Mouse (Mus musculus): ENCODE results near the gene Snn. TPM values are rescaled to one million over a fixed set of nuclear protein-coding genes. Genes with fewer than 3 reads are reported as not detected.

Gene Snn
- polyA plus RNA-seq, 1 experiment from 2014 or later, result 20.4 TPM

GRCm38 (mm10) chr16:11124110-11124509 lies 63.4 kb downstream of the Snn start:
- H3K4me1 ChIP-seq (ENCODE audit: control insufficient read depth, insufficient read depth, low read length), result no peaks in the 10 kb centered on the region
- no peak overlapping the region for H3K4me3 ChIP-seq (ENCODE audit: low read length)
- no peak overlapping the region for H3K9ac ChIP-seq (ENCODE audit: low read depth, low read length)
- H3K4me2 ChIP-seq (ENCODE audit: low read depth, low read length), result no peak overlapping the region
- peaks cover 9% of the 10 kb centered on the region for H3K36me3 ChIP-seq (ENCODE audit: control insufficient read depth, insufficient read depth, low read length)
- WGBS, result 90% methylated on average over 1 of the region's 1 CpGs
- no peak overlapping the region for H3K27ac ChIP-seq (ENCODE audit: low read length)
- no peaks in the 10 kb centered on the region for H3K27me3 ChIP-seq (replicated peaks; ENCODE audit: control insufficient read depth, insufficient read depth, low read length)
- H3K9me3 ChIP-seq (ENCODE audit: control insufficient read depth, low read length), result no peaks in the 10 kb centered on the region
- ATAC-seq, result no peak

Other genes starting within 250 kb of the Snn start
- not detected in 2 replicates for gene Gm11172, start 248.0 kb upstream of the Snn start, polyA plus RNA-seq (2015; fragmentation: Nextera tagmentation; extraction: Ambion mirVana)
- gene Rmi2, start 225.9 kb upstream of the Snn start, polyA plus RNA-seq (2015; fragmentation: Nextera tagmentation; extraction: Ambion mirVana), result 2.4 and 2.7 TPM in 2 replicates
- gene Litaf, start 5.2 kb downstream of the Snn start, polyA plus RNA-seq (2015; fragmentation: Nextera tagmentation; extraction: Ambion mirVana), result 110 and 114 TPM in 2 replicates
- 31.6 and 33.9 TPM in 2 replicates for gene Txndc11, start 73.7 kb downstream of the Snn start, polyA plus RNA-seq (2015; fragmentation: Nextera tagmentation; extraction: Ambion mirVana)
- 79.3 and 83.6 TPM in 2 replicates for gene Zc3h7a, start 115.4 kb downstream of the Snn start, polyA plus RNA-seq (2015; fragmentation: Nextera tagmentation; extraction: Ambion mirVana)
- gene Rsl1d1, start 142.4 kb downstream of the Snn start, polyA plus RNA-seq (2015; fragmentation: Nextera tagmentation; extraction: Ambion mirVana), result 150 and 170 TPM in 2 replicates
- 53.0 and 54.9 TPM in 2 replicates for gene Gspt1, start 193.4 kb downstream of the Snn start, polyA plus RNA-seq (2015; fragmentation: Nextera tagmentation; extraction: Ambion mirVana)

Data from intestine, embryonic 16.5 days (tissue).